Mouse (Mus musculus): ENCODE measurements around the gene Car10. TPM values are rescaled to one million over a fixed set of nuclear protein-coding genes. Genes with fewer than 3 reads are reported as not detected.

Car10 gene
- polyA plus RNA-seq, 1 experiment from 2014 or later: 0.29 TPM

- Histone ChIP-seq H3K9ac (replicated peaks; ENCODE audit: low read depth, low read length) (no peak overlapping the region), H3K4me1 (ENCODE audit: control insufficient read depth, insufficient read depth, low read length) (no peaks in the 10 kb centered on the region), H3K9me3 (ENCODE audit: control insufficient read depth, low read depth, low read length) (no peaks in the 10 kb centered on the region), H3K4me2 (replicated peaks; ENCODE audit: low read depth, low read length) (no peak overlapping the region), H3K27me3 (ENCODE audit: control insufficient read depth, insufficient read depth, low read length) (no peaks in the 10 kb centered on the region), H3K4me3 (ENCODE audit: low read depth, low read length) (no peak overlapping the region), H3K36me3 (ENCODE audit: control insufficient read depth, insufficient read depth, low read length) (no peaks in the 10 kb centered on the region), H3K27ac (ENCODE audit: low read length) (no peak overlapping the region)
- 81% methylated on average over 7 of the region's 7 CpGs for WGBS
- ATAC-seq (ENCODE audit: insufficient number of reproducible peaks, insufficient read depth, low FRiP score, low read depth): no peak
Measured at GRCm38 (mm10) chr11:93470771-93471170, 372.9 kb downstream of the Car10 start.

GRCm38 (mm10) chr11:93471573-93472179, 373.8 kb downstream of the Car10 start:
- no peak for ATAC-seq (ENCODE audit: insufficient number of reproducible peaks, insufficient read depth, low FRiP score, low read depth)
- WGBS: 47% methylated on average over 10 of the region's 10 CpGs
- Histone ChIP-seq H3K4me2 (replicated peaks; ENCODE audit: low read depth, low read length) (no peak overlapping the region), H3K4me1 (ENCODE audit: control insufficient read depth, insufficient read depth, low read length) (no peaks in the 10 kb centered on the region), H3K27ac (ENCODE audit: low read length) (no peak overlapping the region), H3K4me3 (ENCODE audit: low read depth, low read length) (no peak overlapping the region), H3K9me3 (ENCODE audit: control insufficient read depth, low read depth, low read length) (no peaks in the 10 kb centered on the region), H3K36me3 (ENCODE audit: control insufficient read depth, insufficient read depth, low read length) (no peaks in the 10 kb centered on the region), H3K9ac (replicated peaks; ENCODE audit: low read depth, low read length) (no peak overlapping the region), H3K27me3 (ENCODE audit: control insufficient read depth, insufficient read depth, low read length) (no peaks in the 10 kb centered on the region)

GRCm38 (mm10) chr11:93484661-93485060, 386.8 kb downstream of the Car10 start:
- 74% methylated on average over 4 of the region's 4 CpGs for WGBS
- no peak overlapping the region for H3K27ac ChIP-seq (ENCODE audit: low read length)
- H3K36me3 ChIP-seq (ENCODE audit: control insufficient read depth, insufficient read depth, low read length): no peaks in the 10 kb centered on the region
- ATAC-seq (ENCODE audit: insufficient number of reproducible peaks, insufficient read depth, low FRiP score, low read depth): no peak
- no peaks in the 10 kb centered on the region for H3K4me1 ChIP-seq (ENCODE audit: control insufficient read depth, insufficient read depth, low read length)
- H3K27me3 ChIP-seq (ENCODE audit: control insufficient read depth, insufficient read depth, low read length): no peaks in the 10 kb centered on the region
- H3K9me3 ChIP-seq (ENCODE audit: control insufficient read depth, low read depth, low read length): no peaks in the 10 kb centered on the region
- H3K4me2 ChIP-seq (replicated peaks; ENCODE audit: low read depth, low read length): no peak overlapping the region
- H3K4me3 ChIP-seq (ENCODE audit: low read depth, low read length): no peak overlapping the region
- H3K9ac ChIP-seq (replicated peaks; ENCODE audit: low read depth, low read length): no peak overlapping the region

GRCm38 (mm10) chr11:93487021-93487420, 389.2 kb downstream of the Car10 start:
- no peaks in the 10 kb centered on the region for H3K4me1 ChIP-seq (ENCODE audit: control insufficient read depth, insufficient read depth, low read length)
- no peak overlapping the region for H3K4me3 ChIP-seq (ENCODE audit: low read depth, low read length)
- H3K27me3 ChIP-seq (ENCODE audit: control insufficient read depth, insufficient read depth, low read length): no peaks in the 10 kb centered on the region
- WGBS: 94% methylated on average over 1 of the region's 1 CpGs
- no peaks in the 10 kb centered on the region for H3K9me3 ChIP-seq (ENCODE audit: control insufficient read depth, low read depth, low read length)
- no peak overlapping the region for H3K9ac ChIP-seq (replicated peaks; ENCODE audit: low read depth, low read length)
- H3K27ac ChIP-seq (ENCODE audit: low read length): no peak overlapping the region
- H3K36me3 ChIP-seq (ENCODE audit: control insufficient read depth, insufficient read depth, low read length): no peaks in the 10 kb centered on the region
- no peak overlapping the region for H3K4me2 ChIP-seq (replicated peaks; ENCODE audit: low read depth, low read length)
- ATAC-seq (ENCODE audit: insufficient number of reproducible peaks, insufficient read depth, low FRiP score, low read depth): no peak

GRCm38 (mm10) chr11:93487913-93488604, 390.2 kb downstream of the Car10 start:
- H3K9ac ChIP-seq (replicated peaks; ENCODE audit: low read depth, low read length): no peak overlapping the region
- no peak overlapping the region for H3K4me2 ChIP-seq (replicated peaks; ENCODE audit: low read depth, low read length)
- H3K9me3 ChIP-seq (ENCODE audit: control insufficient read depth, low read depth, low read length): no peaks in the 10 kb centered on the region
- H3K36me3 ChIP-seq (ENCODE audit: control insufficient read depth, insufficient read depth, low read length): no peaks in the 10 kb centered on the region
- H3K4me3 ChIP-seq (ENCODE audit: low read depth, low read length): no peak overlapping the region
- 87% methylated on average over 3 of the region's 3 CpGs for WGBS
- H3K4me1 ChIP-seq (ENCODE audit: control insufficient read depth, insufficient read depth, low read length): no peaks in the 10 kb centered on the region
- ATAC-seq (ENCODE audit: insufficient number of reproducible peaks, insufficient read depth, low FRiP score, low read depth): no peak
- H3K27me3 ChIP-seq (ENCODE audit: control insufficient read depth, insufficient read depth, low read length): no peaks in the 10 kb centered on the region
- no peak overlapping the region for H3K27ac ChIP-seq (ENCODE audit: low read length)

GRCm38 (mm10) chr11:93490211-93490820, 392.5 kb downstream of the Car10 start:
- Histone ChIP-seq H3K9me3 (ENCODE audit: control insufficient read depth, low read depth, low read length) (no peaks in the 10 kb centered on the region), H3K4me1 (ENCODE audit: control insufficient read depth, insufficient read depth, low read length) (no peaks in the 10 kb centered on the region), H3K4me2 (replicated peaks; ENCODE audit: low read depth, low read length) (no peak overlapping the region), H3K27me3 (ENCODE audit: control insufficient read depth, insufficient read depth, low read length) (no peaks in the 10 kb centered on the region), H3K4me3 (ENCODE audit: low read depth, low read length) (no peak overlapping the region), H3K36me3 (ENCODE audit: control insufficient read depth, insufficient read depth, low read length) (no peaks in the 10 kb centered on the region), H3K27ac (ENCODE audit: low read length) (no peak overlapping the region), H3K9ac (replicated peaks; ENCODE audit: low read depth, low read length) (no peak overlapping the region)
- 78% methylated on average over 11 of the region's 11 CpGs for WGBS
- no peak for ATAC-seq (ENCODE audit: insufficient number of reproducible peaks, insufficient read depth, low FRiP score, low read depth)

- no peaks in the 10 kb centered on the region for H3K4me1 ChIP-seq (ENCODE audit: control insufficient read depth, insufficient read depth, low read length)
- no peaks in the 10 kb centered on the region for H3K36me3 ChIP-seq (ENCODE audit: control insufficient read depth, insufficient read depth, low read length)
- no peaks in the 10 kb centered on the region for H3K27me3 ChIP-seq (ENCODE audit: control insufficient read depth, insufficient read depth, low read length)
- no peak for ATAC-seq (ENCODE audit: insufficient number of reproducible peaks, insufficient read depth, low FRiP score, low read depth)
- H3K9me3 ChIP-seq (ENCODE audit: control insufficient read depth, low read depth, low read length): 0 out of 2 replicates have a peak, but pooled peaks cover 4% of the 10 kb centered on the region
- H3K4me2 ChIP-seq (replicated peaks; ENCODE audit: low read depth, low read length): no peak overlapping the region
- no peak overlapping the region for H3K27ac ChIP-seq (ENCODE audit: low read length)
- no peak overlapping the region for H3K4me3 ChIP-seq (ENCODE audit: low read depth, low read length)
- 81% methylated on average over 6 of the region's 6 CpGs for WGBS
- no peak overlapping the region for H3K9ac ChIP-seq (replicated peaks; ENCODE audit: low read depth, low read length)
Measured at GRCm38 (mm10) chr11:93497896-93498295, 400.1 kb downstream of the Car10 start.

- Histone ChIP-seq H3K4me2 (replicated peaks; ENCODE audit: low read depth, low read length) (no peak overlapping the region), H3K9me3 (ENCODE audit: control insufficient read depth, low read depth, low read length) (0 out of 2 replicates have a peak, but pooled peaks cover 4% of the 10 kb centered on the region), H3K27ac (ENCODE audit: low read length) (no peak overlapping the region), H3K4me1 (ENCODE audit: control insufficient read depth, insufficient read depth, low read length) (no peaks in the 10 kb centered on the region), H3K4me3 (ENCODE audit: low read depth, low read length) (no peak overlapping the region), H3K27me3 (ENCODE audit: control insufficient read depth, insufficient read depth, low read length) (no peaks in the 10 kb centered on the region), H3K9ac (replicated peaks; ENCODE audit: low read depth, low read length) (no peak overlapping the region), H3K36me3 (ENCODE audit: control insufficient read depth, insufficient read depth, low read length) (no peaks in the 10 kb centered on the region)
- WGBS: 18% methylated on average over 4 of the region's 4 CpGs
- no peak for ATAC-seq (ENCODE audit: insufficient number of reproducible peaks, insufficient read depth, low FRiP score, low read depth)
Measured at GRCm38 (mm10) chr11:93500442-93500841, 402.6 kb downstream of the Car10 start.

Data from stomach, embryonic 14.5 days (tissue).